Mouse (Mus musculus): Measurements from ENCODE around the gene Ppa2.

Ppa2 gene

DNA sequence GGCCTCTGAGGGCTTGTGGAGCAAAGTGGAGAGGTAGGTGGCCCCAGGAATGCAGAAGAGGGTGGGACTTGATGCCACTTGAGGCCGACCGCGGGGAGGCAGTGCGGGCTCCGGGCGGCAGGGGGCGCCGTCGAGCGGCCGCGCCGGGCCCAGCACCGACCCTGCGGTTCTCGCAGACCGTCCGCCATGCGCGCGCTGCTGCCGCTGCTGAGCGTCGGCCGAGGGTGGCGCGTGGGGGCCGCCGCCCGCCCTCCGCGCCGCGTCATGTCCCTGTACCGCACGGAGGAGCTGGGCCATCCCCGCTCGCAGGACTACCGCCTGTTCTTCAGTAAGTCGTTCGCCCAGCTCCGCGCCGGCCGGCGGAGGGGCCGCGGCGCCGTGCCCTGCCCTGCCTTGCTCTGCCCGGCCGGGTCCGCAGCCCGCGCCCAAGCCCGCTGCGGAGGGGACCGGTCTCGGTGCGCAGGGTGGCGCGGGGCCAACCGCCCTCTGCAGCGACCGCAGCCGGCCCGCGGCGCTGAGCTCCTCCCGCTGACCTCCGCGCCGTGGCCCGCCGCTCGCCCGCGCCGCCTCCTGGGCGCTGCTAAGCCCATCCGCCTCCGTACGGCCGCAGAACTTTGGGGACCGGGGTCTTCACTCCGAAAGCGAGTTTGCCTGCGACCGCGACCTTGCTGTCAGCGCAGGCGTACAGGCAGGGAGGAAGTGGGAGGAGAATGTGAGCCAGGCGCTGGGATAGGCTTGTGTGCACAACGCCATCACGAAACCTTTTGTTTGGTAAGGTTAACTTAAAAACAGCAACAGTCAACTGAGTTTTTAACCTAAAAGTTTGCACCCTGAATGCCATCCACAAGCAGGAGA, at the start of gene Ppa2:
Ppa2 (plus strand) TSS at position 157 of the 855 bp plus-strand sequence.
- DNase-seq (ENCODE audit: low read depth), result peak; percentile 60

DNA sequence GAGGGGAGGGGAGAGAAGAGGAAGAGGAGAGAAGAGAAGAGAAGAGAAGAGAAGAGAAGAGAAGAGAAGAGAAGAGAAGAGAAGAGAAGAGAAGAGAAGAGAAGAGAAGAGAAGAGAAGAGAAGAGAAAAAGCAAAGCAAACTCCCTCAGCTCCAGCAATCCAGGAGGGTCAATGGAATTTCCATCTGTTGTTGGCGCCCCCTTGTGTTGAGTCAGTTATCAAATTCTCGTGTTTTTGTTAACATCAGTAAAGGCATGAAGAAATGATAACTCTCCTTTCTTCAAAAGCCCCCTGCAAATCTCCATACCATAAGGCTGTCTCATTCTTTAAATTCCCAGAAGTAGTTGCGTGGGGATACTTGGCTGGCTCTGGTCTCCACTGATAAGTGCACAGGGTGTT, 38.0 kb upstream of the Ppa2 start:
- peak; percentile 45 for DNase-seq (ENCODE audit: low read depth)

DNA sequence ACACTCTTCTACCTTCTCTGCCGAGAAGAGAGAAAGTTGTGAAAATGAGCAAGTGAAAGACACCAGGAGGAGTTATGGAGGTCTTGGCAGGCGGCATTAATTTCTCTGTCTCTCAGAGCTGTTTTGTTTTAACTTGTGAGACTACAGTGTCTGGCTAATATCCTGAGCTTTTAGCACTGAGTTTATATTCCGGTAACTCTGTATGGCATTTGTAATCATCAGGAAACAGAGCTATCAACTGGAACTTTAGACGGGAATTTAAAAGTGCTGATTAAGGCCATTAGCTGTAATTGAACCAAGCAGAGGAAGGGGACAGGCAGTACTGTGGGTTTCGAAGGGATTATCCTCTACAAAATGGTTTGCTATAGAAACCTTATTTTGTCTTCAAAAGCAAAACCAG, 25.3 kb upstream of the Ppa2 start:
- DNase-seq (ENCODE audit: low read depth), result no peak

DNA sequence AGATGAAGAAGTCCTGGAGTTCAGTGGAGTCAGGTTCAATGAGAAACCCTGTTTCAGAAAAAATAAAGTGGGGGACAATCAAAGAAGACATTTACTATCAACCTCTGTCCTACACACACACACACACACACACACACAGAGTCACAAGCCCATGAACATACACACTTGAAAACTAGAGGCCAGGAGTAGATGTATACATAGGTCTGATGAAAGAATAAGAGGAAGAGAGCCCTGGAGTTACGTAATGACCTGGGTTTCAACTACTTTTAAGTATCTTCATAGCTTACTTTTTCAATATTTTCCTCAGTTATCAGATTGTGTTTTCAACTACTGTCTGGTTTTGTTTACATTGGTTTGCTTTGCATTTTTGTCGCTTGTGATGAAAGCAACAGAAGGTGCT, 21.1 kb upstream of the Ppa2 start:
- no peak for DNase-seq (ENCODE audit: low read depth)

DNA sequence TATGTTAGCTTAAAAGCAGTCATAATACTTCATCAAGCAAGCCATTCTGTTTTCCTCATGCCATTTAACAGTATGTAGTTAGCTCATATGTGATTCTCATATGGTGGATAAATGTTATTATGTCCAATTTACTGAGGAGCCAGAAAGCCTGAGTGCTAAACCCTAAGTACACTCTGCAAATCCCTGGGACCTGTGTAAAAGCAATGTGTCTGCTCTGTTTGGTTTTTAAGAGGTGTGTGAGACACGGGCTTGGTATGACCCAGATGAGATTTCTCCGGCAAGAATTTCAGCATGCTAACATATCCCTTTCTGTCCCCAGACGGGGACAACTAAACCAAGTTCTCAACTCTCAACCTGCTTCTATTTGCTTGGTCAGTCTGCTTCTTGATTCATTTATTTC, 5.6 kb upstream of the Ppa2 start:
- no peak for DNase-seq (ENCODE audit: low read depth)

DNA sequence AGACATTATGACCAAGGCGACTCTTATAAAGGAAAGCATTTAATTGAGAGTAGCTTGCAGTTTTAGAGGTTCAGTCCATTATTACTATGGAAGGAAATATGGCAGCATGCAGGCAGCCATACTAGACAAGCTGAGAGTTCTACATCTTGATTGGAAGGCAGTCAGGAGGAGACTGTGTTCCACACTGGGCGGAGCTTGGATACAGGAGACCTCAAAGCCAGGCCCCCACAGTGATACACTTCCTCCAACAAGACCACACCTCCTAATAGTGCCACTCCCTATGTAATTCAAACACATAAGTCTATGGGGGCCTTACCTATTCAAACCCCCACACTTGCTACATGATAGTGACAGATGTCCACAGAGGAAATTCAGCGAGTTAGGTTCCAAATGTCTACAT, 1.5 kb upstream of the Ppa2 start:
- no peak for DNase-seq (ENCODE audit: low read depth)

DNA sequence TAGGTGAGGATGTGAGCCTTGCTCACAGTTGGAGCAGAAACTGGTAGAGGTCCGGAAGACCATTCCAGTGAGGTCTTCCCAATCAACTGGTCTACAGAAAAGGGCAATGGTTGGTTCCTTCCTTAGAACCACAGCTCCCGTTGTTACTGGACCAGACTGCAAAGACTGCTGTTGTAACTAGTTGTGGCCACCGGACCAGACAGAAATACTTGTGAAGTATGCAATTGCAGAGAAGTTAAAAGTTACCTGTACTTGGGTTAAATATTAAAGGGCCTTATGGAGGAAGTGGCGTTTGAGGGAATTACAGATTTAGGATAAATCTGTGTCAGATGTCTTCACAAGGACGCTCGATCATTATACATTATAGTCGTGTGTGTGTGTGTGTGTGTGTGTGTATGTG, 551 bp upstream of the Ppa2 start:
- no peak for DNase-seq (ENCODE audit: low read depth)

DNA sequence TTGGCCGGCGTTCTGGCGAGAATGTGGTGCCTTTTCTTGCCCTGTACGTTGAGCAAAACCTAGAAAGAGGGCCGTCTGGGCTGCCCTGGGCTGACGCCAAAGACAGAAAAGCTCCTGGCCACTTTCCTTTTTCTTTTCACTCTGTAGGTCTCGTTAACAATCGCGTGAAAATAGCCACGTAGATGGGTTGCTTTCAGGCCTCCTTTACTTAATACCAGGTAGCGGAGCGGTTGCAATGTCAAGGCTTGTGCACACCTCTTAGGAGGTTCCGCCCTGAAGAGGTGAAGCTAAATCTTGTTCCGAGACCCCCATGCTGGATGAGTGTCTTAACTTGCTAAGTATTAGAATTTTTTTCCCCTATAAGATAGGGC, 884 bp downstream of the Ppa2 start:
- no peak for DNase-seq (ENCODE audit: low read depth)

DNA sequence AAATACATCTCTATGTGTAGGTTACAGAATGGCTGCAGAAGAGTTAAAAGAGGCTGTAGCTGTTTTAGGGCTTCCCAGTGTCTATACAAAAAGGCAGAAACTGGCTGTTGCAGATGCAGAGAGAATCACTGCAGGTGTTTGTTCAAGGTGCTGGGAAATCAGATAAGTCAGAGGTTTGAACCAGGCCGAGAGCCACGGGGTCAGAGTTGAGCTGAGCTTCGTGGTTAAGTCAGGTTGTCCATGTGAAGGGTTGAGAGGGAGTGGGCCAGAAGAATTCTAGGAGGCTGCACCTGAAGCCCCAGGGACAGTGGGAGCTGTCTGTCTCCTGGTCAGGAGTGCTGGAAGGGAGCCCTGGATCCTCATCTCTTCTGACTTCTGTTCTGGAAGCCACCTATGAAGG, 2.4 kb downstream of the Ppa2 start:
- DNase-seq (ENCODE audit: low read depth), result no peak

DNA sequence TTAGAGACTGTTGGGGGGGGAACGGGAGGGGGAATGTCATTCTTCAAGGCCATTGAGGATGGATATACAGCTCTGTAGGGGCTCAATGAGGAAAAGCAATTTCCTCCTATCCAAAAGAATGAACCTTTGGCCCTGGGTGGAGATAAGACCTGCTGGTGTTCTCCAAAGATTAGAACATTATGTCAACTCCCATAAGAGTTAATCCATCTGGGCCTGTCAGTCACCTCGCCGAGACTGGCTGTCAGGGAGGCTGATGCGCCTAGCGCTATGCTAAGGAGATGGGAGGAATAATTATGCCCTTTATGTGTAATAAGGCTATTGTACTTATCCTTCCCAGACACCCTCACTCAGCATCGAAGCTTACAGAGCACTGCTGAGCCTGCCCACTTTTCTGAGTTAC, 2.9 kb downstream of the Ppa2 start:
- DNase-seq (ENCODE audit: low read depth), result no peak

DNA sequence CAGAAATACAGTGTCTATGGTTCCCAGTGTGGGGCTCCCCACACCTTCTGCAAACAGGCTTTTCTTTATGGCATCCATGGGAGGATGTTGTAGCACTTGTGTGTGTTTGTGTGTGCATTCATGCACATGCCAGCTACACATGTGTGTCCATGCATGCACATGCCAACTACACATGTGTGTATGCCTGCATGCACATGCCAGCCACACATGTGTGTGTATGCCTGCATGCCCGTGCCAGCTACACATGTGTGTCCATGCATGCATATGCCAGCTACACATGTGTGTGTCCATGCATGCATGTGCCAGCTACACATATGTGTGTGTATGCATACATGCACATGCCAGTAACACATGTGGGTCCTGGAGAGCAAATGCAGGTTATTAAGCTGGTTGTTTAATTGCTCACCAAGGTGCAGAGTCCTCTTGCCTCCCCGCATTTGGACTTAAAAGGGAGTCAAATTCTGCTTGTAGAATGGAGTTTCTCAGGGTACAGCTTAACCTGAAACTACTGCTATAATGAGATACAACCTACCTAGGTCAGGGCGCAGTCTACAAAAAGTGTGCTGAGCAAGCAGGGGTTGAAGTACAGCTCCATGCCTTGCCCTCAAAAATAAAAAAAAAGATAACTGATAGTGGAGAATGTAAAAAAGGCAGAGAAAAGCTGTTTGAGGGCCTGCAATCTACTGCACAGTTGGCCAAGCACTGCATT, 3.7 kb downstream of the Ppa2 start:
- DNase-seq (ENCODE audit: low read depth), result no peak

DNA sequence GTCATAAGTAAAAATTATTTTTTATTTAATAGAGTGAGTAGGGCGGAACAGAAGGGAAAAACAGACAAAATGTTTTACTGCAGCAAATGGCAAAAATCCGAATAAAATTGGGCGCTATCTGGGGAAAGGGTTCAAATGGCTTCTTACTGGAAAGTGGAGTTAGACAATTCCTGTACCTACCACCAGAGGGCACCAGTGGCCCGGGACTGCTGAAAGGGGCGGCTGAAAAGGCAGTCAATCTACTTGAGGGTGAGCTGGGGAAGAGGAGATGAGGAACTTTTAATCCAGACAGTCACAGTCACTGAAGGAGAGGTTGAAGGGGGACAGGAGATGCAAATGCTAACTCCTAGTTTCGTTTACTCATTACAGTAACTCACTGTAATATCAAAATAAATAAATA, 4.6 kb downstream of the Ppa2 start:
- peak; percentile 63 for DNase-seq (ENCODE audit: low read depth)

DNA sequence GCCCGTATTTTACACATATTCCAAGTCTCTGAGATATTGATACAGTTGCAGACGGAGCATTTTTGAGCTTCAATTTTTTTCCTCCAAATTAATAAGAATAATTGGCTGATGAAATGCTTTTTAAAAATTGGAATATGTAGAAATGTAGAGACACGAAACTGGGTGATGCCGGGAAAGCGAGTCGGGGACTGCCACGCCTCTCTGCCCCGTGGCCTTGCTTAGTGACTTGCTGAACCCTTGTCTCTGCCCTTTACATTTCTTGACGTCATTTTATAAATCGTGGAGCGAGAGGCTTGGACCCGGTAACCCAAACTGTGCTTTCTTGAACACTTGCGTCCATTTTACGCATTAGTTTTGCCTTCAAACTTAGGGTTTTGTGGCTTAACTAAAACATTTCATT, 5.1 kb downstream of the Ppa2 start:
- DNase-seq (ENCODE audit: low read depth), result no peak

DNA sequence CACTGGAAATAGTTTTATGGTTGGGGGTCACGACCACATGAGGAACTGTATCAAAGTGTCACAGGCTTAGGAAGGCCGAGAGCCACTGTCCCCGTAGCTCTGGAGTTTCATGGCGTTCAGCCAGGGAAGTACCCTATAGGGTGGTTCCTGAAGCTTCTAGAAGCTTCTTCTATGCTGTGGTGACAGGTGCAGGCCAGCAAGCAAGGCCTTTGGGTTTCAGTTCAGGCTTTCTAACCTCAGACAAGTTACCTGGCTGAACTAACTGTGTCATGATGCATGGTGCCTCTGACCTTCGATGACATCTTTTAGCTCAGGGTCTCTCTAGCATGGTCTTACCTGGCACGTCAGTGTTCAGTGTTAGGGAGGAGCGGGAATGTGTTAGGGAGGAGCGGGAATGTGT, 5.7 kb downstream of the Ppa2 start:
- no peak for DNase-seq (ENCODE audit: low read depth)

DNA sequence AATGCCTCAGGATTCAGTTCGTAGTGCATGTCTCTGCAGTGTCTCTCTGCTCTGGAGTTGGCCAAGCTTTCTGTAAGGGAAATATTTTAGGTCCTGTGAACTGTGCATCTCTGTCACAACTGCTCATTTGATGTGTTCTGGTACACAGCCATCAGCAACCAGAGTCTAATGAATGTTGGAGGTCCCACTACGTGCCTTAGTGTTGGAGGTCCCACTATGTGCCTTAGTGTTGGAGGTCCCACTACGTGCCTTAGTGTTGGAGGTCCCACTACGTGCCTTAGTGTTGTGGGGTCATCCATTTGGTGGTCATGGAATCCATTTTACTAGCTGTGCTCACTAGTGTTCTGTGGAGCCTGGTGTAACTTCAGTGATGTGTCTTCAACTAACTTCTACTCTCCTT, 7.9 kb downstream of the Ppa2 start:
- DNase-seq (ENCODE audit: low read depth), result no peak

DNA sequence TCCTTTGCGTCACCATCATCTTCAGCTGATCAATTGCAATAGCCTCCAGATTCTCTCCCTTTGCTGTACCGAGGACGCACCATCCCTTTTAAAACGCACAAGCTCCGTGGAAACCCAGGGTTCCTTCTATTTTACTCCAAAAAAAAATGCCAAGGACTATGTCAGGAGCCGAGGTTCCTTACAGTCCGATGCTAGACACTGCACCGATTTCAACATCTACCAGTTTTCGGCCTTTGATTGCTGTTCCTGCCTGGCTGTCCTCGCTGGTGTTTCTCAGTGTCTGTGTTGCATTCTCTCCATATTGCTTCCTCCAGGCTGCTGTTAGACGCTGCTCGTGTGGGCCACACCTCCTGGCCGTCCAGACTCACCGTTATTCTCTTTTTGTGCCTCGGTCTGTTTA, 8.7 kb downstream of the Ppa2 start:
- no peak for DNase-seq (ENCODE audit: low read depth)

DNA sequence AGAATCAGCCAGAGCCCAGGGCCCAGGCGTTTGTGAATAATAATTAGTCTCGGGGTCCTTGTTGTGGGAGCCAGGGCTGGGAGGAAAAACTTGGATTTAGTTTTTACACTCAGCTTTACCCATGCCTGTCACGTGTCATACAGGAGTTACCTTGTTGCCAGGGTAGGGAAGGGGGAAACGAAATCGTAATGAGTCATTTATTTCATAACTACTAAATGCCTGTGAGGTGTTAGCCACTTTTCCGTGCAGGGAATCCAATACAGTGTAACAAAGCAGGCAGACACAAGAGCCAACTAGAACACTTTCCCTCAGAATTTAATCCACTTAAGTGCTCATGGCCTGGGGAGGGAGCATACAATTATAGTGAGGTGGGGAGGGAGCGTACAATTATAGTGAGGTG, 9.9 kb downstream of the Ppa2 start:
- DNase-seq (ENCODE audit: low read depth), result no peak

DNA sequence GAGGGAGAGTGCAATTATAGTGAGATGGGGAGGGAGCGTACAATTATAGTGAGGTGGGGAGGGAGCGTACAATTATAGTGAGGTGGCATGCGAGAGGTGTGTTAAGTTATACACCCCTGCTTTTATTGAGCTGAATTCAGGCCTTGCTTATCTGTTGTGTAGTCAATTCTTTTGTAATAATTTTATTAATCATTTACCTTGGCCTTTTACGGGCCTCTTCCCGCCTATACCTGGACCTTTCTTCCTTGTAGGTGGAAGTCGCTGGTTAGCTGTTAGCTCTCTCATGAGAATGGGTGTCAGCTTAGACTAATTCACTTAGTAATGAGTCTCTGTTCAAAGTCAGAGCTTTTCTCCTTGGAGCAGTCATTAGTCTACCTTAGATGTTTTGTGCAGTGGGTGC, 10.4 kb downstream of the Ppa2 start:
- DNase-seq (ENCODE audit: low read depth), result no peak

DNA sequence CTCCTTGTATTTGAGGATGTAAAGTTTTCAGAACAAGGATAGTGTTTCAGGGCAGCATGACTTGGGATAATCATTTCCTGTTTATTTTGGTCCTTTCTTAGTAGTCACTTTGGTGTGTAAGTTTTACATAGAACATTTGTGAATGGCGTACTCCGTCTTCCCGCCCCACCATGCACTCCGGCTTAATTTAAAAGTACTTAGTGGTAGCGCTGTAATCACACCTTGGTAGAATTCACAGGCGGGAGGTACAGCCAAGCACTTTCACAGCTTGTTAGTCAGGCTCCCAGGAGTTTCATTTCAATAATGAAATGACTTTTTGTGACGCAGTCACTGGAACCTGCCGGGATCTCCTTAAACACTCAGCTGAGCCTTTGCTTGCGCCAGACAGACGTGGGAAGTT, 12.0 kb downstream of the Ppa2 start:
- no peak for DNase-seq (ENCODE audit: low read depth)

DNA sequence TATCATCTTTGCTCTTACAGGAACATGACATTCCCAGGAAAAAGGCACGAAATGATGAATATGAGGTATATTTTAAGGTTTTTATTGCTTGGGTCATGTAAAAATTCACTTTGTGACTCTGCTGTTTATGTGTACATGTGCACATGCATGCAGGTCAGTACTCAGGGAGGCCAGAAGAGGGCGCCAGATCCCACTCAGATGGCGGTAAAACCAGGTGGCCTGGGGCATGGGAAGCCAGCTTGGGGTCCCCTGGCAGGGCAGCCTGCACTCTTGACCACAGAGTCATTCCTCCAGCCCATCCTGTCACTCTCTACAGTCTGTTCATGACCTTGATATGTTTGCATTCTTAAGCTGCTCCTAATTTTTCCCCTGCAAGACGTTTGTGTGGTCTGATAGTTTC, 12.6 kb downstream of the Ppa2 start:
- no peak for DNase-seq (ENCODE audit: low read depth)

DNA sequence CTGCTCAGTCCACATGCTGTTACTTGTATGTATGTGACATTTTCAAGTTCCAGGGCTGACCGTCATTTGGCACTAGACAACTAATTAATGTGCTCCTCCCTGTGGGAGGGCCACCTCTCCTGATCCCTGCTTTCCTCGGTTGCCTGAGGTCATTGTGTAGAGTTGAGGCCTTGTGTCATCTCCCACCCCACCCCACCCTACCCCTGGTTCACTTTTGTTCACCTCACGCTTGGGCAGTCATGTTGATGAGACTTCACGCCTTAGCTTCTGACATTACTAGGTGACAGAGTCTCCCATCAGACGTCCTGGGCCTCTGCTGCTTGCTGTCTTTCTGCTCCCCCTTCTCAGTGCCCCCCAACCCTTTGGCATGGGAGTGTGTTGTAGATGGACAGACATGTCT, 15.2 kb downstream of the Ppa2 start:
- DNase-seq (ENCODE audit: low read depth), result no peak

DNA sequence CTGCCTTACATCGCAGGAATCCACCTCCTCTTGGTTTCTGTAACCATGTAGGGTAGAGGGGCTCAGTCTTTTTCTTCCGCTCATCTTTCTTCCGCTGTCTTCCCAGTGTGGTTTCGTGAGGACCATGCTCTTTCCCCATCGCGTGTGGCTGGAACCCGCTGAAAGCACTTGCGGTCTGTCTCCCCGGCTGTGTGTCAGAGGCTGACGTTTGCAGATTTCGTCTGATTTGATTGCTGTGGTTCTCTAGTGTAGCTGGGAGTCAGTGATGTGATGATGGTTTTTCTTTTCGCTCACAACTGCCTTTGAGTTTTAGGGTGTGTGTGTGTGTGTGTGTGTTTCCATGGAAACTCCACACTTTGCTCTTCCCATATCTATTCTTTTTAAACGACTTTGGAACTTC, 18.6 kb downstream of the Ppa2 start:
- no peak for DNase-seq (ENCODE audit: low read depth)

DNA sequence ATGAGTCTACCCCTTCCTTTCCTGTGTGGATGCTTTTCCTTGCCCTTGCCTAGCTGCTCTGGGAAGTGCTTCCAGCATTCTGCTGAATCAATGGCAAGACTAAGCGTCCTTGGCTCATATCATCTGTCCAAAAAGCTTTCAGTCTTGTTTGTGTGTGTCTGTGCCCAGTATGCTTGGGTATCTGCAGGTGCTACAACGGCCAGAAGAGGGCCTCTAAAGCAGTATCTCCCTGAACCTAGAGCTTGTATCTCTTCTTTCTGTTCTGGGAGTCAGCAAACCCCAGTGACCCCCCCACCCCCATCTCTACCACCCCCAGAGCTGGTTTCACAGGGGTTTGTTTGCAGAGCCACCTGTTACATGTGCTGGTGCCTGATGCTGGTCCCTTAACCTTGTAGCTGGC, 19.5 kb downstream of the Ppa2 start:
- no peak for DNase-seq (ENCODE audit: low read depth)

All from c-Kit-positive CD71-negative TER-119-negative erythroid progenitor cells, embryonic 14.5 days (primary cell).